Mouse (Mus musculus) heart, embryonic 15.5 days (tissue): ENCODE results near the gene Ackr4. TPM values are rescaled to one million over a fixed set of nuclear protein-coding genes. Genes with fewer than 3 reads are reported as not detected.

Experiments used
- ATAC-seq: fragments of 200-750 bp; cut with Nextera tagmentation; replicated peaks from 2 replicates; pipeline ENCODE4 v1.8.0; 2017; ENCODE audit warnings: low read depth, moderate TSS enrichment; ENCODE audit not compliant: insufficient number of reproducible peaks, insufficient read depth, low FRiP score
- H3K27ac ChIP-seq: fragments of 300-500 bp; sonication (generic); 2 replicates; pipeline ENCODE4 v1.5.1; 2015; ENCODE audit warnings: mild to moderate bottlenecking, inconsistent platforms
- H3K27me3 ChIP-seq: fragments of 300-500 bp; sonication (generic); 2 replicates; pipeline ENCODE4 v1.6.1; 2015; ENCODE audit warnings: inconsistent platforms
- H3K36me3 ChIP-seq: fragments of 300-500 bp; sonication (generic); 2 replicates; pipeline ENCODE4 v1.6.1; 2015; ENCODE audit warnings: mild to moderate bottlenecking, inconsistent platforms
- H3K4me1 ChIP-seq: fragments of 300-500 bp; sonication (generic); replicated peaks from 2 replicates; pipeline ENCODE4 v1.6.1; 2015; ENCODE audit warnings: inconsistent platforms
- H3K4me2 ChIP-seq: fragments of 300-500 bp; sonication (generic); 2 replicates; pipeline ENCODE4 v1.6.1; 2015; ENCODE audit warnings: inconsistent platforms, mild to moderate bottlenecking, moderate library complexity
- H3K4me3 ChIP-seq: fragments of 300-500 bp; sonication (generic); 2 replicates; pipeline ENCODE4 v1.5.1; 2015; ENCODE audit warnings: mild to moderate bottlenecking, inconsistent platforms
- H3K9ac ChIP-seq: fragments of 300-500 bp; sonication (generic); 2 replicates; pipeline ENCODE4 v1.6.1; 2015; ENCODE audit warnings: mild to moderate bottlenecking, inconsistent platforms
- H3K9me3 ChIP-seq: fragments of 300-500 bp; sonication (generic); replicated peaks from 2 replicates; pipeline ENCODE4 v1.6.1; 2016; ENCODE audit warnings: inconsistent platforms
- WGBS: fragments of 180-500 bp; shearing (Covaris S2); methylation state at CpG from one replicate; pipeline ENCODE4 v1.1.7; 2015; ENCODE audit warnings: mixed read lengths; 5-methylcytosine and 5-hydroxymethylcytosine counted together
- polyA plus RNA-seq: library from polyadenylated mRNA; unstranded; fragments of >200 nt; fragmentation: Nextera tagmentation; extraction: Ambion mirVana; gene quantifications from 2 replicates; pipeline ENCODE4 v1.2.1, GENCODE M21; 2015

Ackr4 gene
- polyA plus RNA-seq, 1 experiment from 2014 or later = 5.5 TPM

DNA sequence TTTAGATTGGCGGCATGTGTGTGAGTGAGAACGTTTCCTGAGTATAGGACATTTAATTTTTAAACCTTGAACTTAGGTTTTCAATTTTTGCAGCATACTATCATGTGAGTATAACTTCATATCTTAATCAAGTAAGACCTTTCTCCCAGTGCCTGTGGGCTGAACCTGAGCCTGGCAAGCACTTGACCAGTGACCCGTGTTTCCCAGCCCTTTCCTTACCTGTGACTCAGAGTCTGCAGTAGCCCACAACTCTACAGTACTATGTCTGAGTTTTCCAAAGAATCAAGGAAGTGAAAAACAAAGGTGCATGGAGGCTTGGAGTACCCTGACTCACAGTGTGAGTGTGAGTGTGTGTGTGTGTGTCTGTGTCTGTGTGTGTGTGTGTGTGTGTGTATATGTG, 46.7 kb downstream of the Ackr4 start:
- Histone ChIP-seq H3K4me2 (no peak overlapping the region), H3K36me3 (peaks cover 17% of the 10 kb centered on the region), H3K9ac (no peak overlapping the region), H3K4me3 (no peak overlapping the region), H3K9me3 (no peaks in the 10 kb centered on the region), H3K27me3 (no peaks in the 10 kb centered on the region), H3K4me1 (no peaks in the 10 kb centered on the region), H3K27ac (no peak overlapping the region)
- no peak for ATAC-seq
- 70% methylated on average over 3 of the region's 3 CpGs for WGBS

DNA sequence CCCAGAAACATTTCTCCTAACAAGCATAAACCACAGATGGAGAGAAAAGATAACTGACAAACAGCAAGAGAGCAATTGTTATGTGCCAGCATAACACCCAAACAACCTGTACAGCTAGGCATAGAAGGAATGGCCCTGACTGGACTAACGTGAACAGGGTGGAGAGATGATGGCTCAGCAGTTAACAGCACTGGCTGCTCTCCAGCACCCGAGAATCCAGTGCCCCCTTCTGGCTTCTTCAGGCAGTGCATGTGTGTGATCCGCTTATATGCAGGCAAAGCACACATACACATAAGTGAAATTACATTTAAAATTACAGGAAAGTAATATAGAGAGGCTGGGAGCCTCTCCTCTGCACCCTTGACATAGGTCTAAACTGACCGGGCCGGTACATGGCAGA, 47.4 kb downstream of the Ackr4 start:
- H3K27me3 ChIP-seq = no peaks in the 10 kb centered on the region
- H3K36me3 ChIP-seq = peaks cover 14% of the 10 kb centered on the region
- no peak overlapping the region for H3K9ac ChIP-seq
- no peak overlapping the region for H3K27ac ChIP-seq
- H3K4me2 ChIP-seq = no peak overlapping the region
- no peaks in the 10 kb centered on the region for H3K9me3 ChIP-seq
- ATAC-seq = no peak
- 53% methylated on average over 5 of the region's 5 CpGs for WGBS
- no peak overlapping the region for H3K4me3 ChIP-seq
- H3K4me1 ChIP-seq = no peaks in the 10 kb centered on the region

DNA sequence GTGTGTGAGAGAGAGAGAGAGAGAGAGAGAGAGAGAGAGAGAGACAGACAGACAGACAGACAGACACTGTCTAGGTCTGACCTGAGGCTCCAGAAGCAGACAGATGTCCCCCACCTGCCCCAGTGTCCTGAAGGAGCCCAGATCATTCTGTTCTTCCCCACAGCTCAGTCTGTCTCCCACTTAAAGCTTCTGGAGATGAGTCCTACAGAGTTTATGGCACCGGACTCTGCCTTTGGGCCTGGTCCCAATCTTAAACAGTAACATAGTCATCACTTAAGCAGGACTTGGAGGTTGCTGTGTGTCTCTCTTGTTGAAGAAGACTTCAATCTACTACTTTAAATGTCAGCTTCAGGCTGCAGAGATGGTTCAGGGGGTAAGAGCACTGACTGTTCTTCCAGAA, 48.0 kb downstream of the Ackr4 start:
- no peaks in the 10 kb centered on the region for H3K27me3 ChIP-seq
- no peak overlapping the region for H3K4me3 ChIP-seq
- no peaks in the 10 kb centered on the region for H3K4me1 ChIP-seq
- no peak for ATAC-seq
- 100% methylated on average over 1 of the region's 1 CpGs for WGBS
- H3K9me3 ChIP-seq = no peaks in the 10 kb centered on the region
- peaks cover 10% of the 10 kb centered on the region; the same call in 1 of the 2 replicates for H3K36me3 ChIP-seq
- no peak overlapping the region for H3K4me2 ChIP-seq
- H3K9ac ChIP-seq = no peak overlapping the region
- no peak overlapping the region for H3K27ac ChIP-seq

DNA sequence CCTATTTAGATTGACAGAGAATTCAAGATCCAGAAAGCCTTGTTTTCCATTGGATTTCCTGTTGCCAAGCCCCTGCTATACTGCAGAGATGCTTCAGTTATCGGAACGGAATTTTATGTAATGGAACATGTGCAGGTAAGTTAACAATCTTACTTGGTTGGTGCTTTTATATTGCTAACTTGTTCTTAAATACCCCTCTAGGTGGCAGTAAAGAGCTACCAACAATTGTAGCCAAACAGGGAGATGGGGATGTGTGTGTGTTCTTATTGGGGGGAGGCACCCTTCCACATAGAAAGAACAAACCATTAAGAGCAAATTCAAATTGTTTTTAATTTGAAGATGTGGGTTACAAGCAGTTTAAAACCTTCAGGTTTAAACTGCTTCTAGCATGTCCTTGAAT, 50.9 kb downstream of the Ackr4 start:
- Histone ChIP-seq H3K36me3 (no peaks in the 10 kb centered on the region), H3K9ac (no peak overlapping the region), H3K4me3 (no peak overlapping the region), H3K27me3 (no peaks in the 10 kb centered on the region), H3K4me1 (no peaks in the 10 kb centered on the region), H3K4me2 (no peak overlapping the region), H3K27ac (no peak overlapping the region), H3K9me3 (no peaks in the 10 kb centered on the region)
- 59% methylated on average over 2 of the region's 2 CpGs for WGBS
- ATAC-seq = no peak

DNA sequence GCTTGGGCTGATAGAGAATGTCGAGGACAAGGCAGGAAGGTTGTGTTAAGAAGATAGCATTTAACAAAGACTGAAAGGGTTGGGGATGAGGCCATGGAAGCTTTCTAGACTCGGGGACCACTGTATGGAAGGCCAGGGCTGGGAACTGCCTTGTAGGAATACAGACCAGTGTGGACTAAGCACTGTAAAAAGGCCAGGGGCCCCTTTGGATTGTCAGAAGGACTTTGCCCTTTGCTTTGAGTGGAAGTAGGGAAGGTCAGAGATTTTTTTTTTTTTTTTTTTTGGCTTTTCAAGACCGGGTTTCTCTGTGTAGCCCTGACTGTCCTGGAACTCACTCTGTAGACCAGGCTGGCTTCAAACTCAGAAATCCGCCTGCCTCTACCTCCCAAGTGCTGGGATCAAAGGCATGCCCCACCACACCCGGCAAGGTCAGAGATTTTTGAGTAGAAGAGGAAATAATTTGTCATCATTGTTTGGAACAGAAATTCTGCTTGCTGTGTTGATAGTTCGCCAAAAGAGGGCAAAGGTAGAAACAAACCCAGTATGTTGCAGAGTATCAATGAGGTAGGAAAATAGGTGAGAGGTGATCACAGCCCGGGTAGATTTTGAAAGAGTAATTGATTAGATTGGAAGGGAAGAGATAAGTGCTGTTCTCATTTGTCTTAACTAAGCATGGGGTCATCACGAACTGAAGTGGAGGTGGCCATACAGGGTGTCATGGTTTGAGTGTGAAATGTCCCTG, 55.7 kb downstream of the Ackr4 start:
- WGBS = 68% methylated on average over 8 of the region's 8 CpGs
- Histone ChIP-seq H3K4me1 (no peaks in the 10 kb centered on the region), H3K4me2 (no peak overlapping the region), H3K36me3 (no peaks in the 10 kb centered on the region), H3K9me3 (no peaks in the 10 kb centered on the region), H3K27ac (no peak overlapping the region), H3K4me3 (no peak overlapping the region), H3K9ac (no peak overlapping the region), H3K27me3 (no peaks in the 10 kb centered on the region)
- no peak for ATAC-seq

DNA sequence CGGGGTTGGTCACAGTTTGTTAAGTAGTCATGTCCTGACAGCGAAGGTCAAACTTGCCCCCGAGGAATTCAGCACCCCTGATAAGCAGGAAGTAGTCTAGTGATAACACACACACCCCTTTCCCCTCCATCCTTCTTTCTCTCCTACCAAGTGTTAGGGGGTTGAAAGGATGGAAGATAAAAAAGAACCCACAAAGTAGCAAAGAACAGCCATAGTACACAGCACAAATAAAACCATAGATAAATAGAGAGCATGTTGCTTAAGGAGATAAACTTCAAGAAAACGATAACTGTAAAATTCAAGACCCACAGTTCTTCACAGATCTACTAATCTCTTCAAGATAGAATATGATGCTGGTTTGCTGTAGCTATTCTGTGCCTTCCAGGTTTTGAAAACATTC, 56.5 kb downstream of the Ackr4 start:
- Histone ChIP-seq H3K4me1 (no peaks in the 10 kb centered on the region), H3K9me3 (no peaks in the 10 kb centered on the region), H3K4me2 (no peak overlapping the region), H3K36me3 (no peaks in the 10 kb centered on the region), H3K27ac (no peak overlapping the region), H3K4me3 (no peak overlapping the region), H3K9ac (no peak overlapping the region), H3K27me3 (no peaks in the 10 kb centered on the region)
- no peak for ATAC-seq
- WGBS = 37% methylated on average over 4 of the region's 4 CpGs

DNA sequence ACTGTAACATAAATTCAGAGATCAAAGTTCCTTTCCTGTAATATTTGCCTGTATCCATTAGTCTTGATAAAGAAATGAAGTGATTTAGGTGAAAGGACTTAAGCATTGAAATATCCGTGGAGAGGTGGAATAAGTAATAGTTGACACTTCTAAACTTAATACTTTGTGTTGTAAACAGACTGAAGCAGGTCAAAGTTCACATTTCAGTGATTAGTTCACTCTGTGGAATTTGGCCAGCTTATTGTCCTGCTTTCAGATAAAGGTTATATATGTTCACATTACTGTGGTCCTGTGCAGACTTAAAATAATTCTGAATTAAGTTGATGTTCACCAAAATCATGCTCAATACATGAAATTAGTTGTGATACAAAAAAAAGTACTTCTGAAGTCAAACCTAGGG, 62.2 kb downstream of the Ackr4 start:
- H3K9me3 ChIP-seq = no peaks in the 10 kb centered on the region
- no peaks in the 10 kb centered on the region for H3K27me3 ChIP-seq
- no peak for ATAC-seq
- H3K27ac ChIP-seq = no peak overlapping the region
- H3K36me3 ChIP-seq = peaks cover 12% of the 10 kb centered on the region
- WGBS = 21% methylated on average over 1 of the region's 1 CpGs
- H3K9ac ChIP-seq = no peak overlapping the region
- no peak overlapping the region for H3K4me2 ChIP-seq
- H3K4me3 ChIP-seq = no peak overlapping the region
- H3K4me1 ChIP-seq = peaks cover 19% of the 10 kb centered on the region

DNA sequence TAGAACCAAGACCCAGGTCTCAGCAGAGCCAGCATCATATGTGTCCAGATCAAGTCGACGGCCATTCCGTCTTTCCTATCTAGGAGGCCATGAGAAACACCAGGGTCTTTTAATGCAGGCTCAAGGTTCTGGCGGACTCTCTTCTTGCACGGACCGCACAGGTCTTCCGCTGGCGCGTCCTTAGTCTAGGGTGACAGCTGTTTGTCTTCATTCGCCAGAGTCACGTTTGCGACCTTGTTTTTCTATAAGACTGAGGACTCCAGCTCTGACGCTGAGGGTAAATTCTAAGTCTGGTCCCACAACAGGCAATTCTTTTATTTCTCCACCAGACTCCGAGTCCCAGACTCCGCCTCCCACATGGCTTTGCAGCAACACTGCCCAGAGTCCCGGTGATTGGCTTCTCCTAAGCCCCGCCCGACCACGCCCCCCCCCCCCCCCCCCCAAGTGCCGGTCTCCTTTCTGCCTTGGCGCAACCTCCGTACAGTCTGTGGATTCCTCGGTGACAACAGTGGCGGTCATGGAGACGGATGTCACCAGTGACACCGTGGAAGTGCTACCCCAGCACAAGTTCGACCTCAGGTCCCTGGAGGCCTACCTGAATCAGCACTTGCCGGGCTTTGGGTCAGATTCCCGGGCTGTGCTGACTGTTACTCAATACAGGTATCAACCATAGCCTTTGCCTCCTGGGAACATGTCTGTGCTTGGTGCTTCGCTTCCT, 63.3 kb downstream of the Ackr4 start, which contains the start of gene Acad11:
Acad11 (plus strand) TSS at position 134 of the 718 bp plus-strand sequence.
- ATAC-seq = peak; percentile 92
- Histone ChIP-seq H3K4me1 (peaks cover 19% of the 10 kb centered on the region), H3K36me3 (peaks cover 13% of the 10 kb centered on the region), H3K27me3 (no peaks in the 10 kb centered on the region), H3K4me2 (peak within 1 kb of the TSS; percentile 78), H3K27ac (peak within 1 kb of the TSS; percentile 78), H3K4me3 (peak within 1 kb of the TSS; percentile 84), H3K9me3 (no peaks in the 10 kb centered on the region), H3K9ac (peak within 1 kb of the TSS; percentile 84)
- WGBS = under 1% methylated on average over 27 of the region's 30 CpGs

DNA sequence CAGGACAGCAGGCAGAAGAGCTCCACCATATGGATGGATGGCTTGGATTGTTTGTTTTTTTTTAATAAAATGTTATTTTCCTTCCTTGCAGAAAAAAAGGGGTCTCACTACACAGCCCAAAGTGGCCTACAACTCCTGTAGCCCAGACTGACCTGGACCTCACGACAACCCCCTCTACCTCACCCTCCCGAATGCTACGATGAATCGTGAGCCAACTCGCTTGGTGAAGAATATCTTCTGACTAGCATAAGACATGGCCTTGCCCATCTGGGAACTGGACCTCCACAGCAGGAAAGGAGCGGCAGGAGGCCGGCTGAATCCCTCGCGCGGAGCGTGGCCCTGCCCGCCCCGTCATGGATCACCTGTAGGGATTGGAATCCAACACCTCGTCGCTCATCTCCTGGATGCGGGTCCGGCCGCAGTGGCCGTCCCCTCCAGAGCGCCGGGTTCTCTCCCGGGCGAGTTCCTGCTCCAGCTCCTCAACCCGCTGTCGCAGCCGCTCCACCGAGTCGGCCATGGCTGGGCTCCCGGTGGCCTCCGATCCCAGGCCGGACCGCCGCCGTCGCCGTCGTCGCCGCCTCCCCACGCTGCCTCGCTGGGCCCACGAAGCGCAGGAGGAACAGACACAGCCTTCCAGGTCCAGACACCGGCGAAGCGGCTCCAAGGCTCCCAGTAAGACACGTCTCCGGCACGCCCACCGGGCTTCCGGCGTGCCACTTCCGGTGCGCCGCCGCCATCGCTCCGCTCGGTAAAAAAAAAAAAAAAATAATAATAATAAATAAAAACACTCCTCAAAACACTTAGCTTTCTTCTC, 64.1 kb downstream of the Ackr4 start, which contains the start of gene Uba5:
Uba5 (minus strand) TSS at position 705 of the 814 bp plus-strand sequence.
- Histone ChIP-seq H3K4me1 (peaks cover 19% of the 10 kb centered on the region), H3K27me3 (no peaks in the 10 kb centered on the region), H3K27ac (peak within 1 kb of the TSS; percentile 78), H3K9ac (peak within 1 kb of the TSS; percentile 84), H3K9me3 (no peaks in the 10 kb centered on the region), H3K36me3 (peaks cover 20% of the 10 kb centered on the region), H3K4me2 (peak within 1 kb of the TSS; percentile 78), H3K4me3 (peak within 1 kb of the TSS; percentile 84)
- peak; percentile 76 for ATAC-seq
- WGBS = under 1% methylated on average over 58 of the region's 59 CpGs

DNA sequence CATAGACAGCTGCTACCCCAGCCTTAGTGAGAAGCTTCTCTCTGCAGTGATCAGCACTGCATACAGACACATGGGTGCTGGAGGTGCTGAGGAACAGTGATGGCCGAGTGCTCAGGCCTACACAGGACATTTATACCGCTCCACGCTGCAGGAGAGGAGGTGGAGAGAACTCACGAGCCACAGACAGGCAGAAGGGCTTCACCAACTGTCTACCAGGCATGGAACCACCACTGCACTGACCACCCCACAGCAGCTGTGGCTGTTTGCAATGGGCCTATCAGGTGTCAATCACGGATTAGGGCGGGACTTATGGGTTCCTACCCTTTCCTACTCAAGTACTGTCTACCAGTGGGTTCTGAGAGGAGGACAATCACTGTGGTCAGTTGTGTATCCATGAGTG, 75.7 kb downstream of the Ackr4 start:
- no peaks in the 10 kb centered on the region for H3K27me3 ChIP-seq
- no peak for ATAC-seq
- no peaks in the 10 kb centered on the region for H3K9me3 ChIP-seq
- no peak overlapping the region for H3K9ac ChIP-seq
- H3K36me3 ChIP-seq = peaks cover 95% of the 10 kb centered on the region
- whole genome bisulfite sequencing = 95% methylated on average over 6 of the region's 6 CpGs
- no peak overlapping the region for H3K4me3 ChIP-seq
- no peak overlapping the region for H3K4me2 ChIP-seq
- no peak overlapping the region for H3K27ac ChIP-seq
- no peaks in the 10 kb centered on the region for H3K4me1 ChIP-seq

DNA sequence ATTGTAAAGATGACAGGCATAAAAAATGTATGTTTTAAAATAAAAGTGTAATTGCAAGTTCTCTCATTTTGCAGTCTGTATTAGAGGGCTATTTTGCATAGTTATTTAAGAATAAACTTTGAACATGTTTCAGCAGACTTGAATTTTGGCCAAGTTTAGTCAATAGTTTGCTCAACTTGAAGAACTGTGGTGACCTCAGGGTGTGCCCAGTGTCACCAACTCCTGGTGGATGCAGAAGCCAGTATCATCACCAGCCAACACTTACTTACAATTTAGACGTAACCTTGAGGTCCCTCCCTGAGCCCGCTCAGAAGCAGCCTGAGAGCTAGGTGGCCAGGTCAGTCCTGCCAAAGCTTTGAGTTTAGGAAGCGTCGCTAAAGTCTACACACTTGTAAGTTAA, 83.1 kb downstream of the Ackr4 start:
- Histone ChIP-seq H3K27ac (no peak overlapping the region), H3K36me3 (peaks cover 35% of the 10 kb centered on the region), H3K4me2 (no peak overlapping the region), H3K27me3 (no peaks in the 10 kb centered on the region), H3K4me1 (no peaks in the 10 kb centered on the region), H3K4me3 (no peak overlapping the region), H3K9me3 (no peaks in the 10 kb centered on the region), H3K9ac (no peak overlapping the region)
- ATAC-seq = no peak
- 81% methylated on average over 4 of the region's 4 CpGs for WGBS
